ENCODE assay signal across 26 mouse cellular contexts in genomic region chr7:125887124-125887523, GRCm38 (mm10).
A peak's percentile ranks its signal among the peaks of the same experiment; 100 is the strongest.
DNase-seq lines count a peak whose midpoint lies in the region; ATAC-seq lines count a peak whose summit lies in the region.
"Had no signal": no experiment of that assay in that cellular context is flagged by ENCODE, and none has a peak within 500 bp of the region (broad histone marks: within the 10 kb centered on the region; RNA-seq: fewer than 3 reads in every experiment).

No protein-coding gene starts in this region.

- no peak overlapping the region for H3K4me2 ChIP-seq in midbrain, embryonic 11.5 days
- H3K4me2 ChIP-seq in midbrain, embryonic 15.5 days = no peak overlapping the region
- H3K4me2 ChIP-seq: forebrain, embryonic 15.5 days; heart, embryonic 15.5 days; limb, embryonic 12.5 days; liver, embryonic 11.5 days had no signal

- no peaks in the 10 kb centered on the region for H3K9me3 ChIP-seq in midbrain, embryonic 11.5 days (ENCODE audit: control insufficient read depth, low read length)
- no peaks in the 10 kb centered on the region for H3K9me3 ChIP-seq in midbrain, embryonic 15.5 days
- no peaks in the 10 kb centered on the region for H3K9me3 ChIP-seq in limb, embryonic 10.5 days (replicated peaks)
- H3K9me3 ChIP-seq: forebrain, embryonic 15.5 days; G1E; heart, embryonic 15.5 days; limb, embryonic 12.5 days had no signal

- peak; percentile 82 for DNase-seq in kidney, postnatal 10 days
- DNase-seq in kidney, adult 8-10 months = no peak
- peak; percentile 75 for DNase-seq in midbrain, embryonic 11.5 days (ENCODE audit: low spot score, missing footprints)
- no peak for DNase-seq in limb, embryonic 10.5 days (ENCODE audit: low spot score)
- DNase-seq in lung, postnatal 4 days = peak; percentile 23 to 72
- no peak for DNase-seq in adrenal gland, postnatal 36 days
- DNase-seq: adrenal gland, adult 2 months; B cell, adult 2 months; cerebellum, adult 11-12 months; cerebellum, postnatal 10 days; gastrocnemius, postnatal 25 days; heart, postnatal 4 days; liver, postnatal 0 days; thymus, adult 2 months had no signal

- no peak overlapping the region for H3K27ac ChIP-seq in midbrain, embryonic 11.5 days (ENCODE audit: low read depth, low read length)
- no peak overlapping the region for H3K27ac ChIP-seq in midbrain, embryonic 15.5 days
- peak overlapping the region; percentile 68 for H3K27ac ChIP-seq in limb, embryonic 10.5 days
- H3K27ac ChIP-seq: forebrain, embryonic 15.5 days; heart, embryonic 15.5 days; kidney, postnatal 0 days; layer of hippocampus, adult 2 months; limb, embryonic 12.5 days; stomach, postnatal 0 days had no signal

- no peak overlapping the region for H3K4me3 ChIP-seq in midbrain, embryonic 11.5 days (ENCODE audit: low read depth, low read length)
- H3K4me3 ChIP-seq in midbrain, embryonic 15.5 days = no peak overlapping the region
- H3K4me3 ChIP-seq in limb, embryonic 10.5 days = no peak overlapping the region
- H3K4me3 ChIP-seq: forebrain, embryonic 15.5 days; heart, embryonic 15.5 days; layer of hippocampus, adult 2 months; limb, embryonic 12.5 days; myocyte had no signal

- ATAC-seq in midbrain, embryonic 11.5 days (ENCODE audit: low FRiP score) = no peak
- ATAC-seq in midbrain, embryonic 15.5 days (replicated peaks) = no peak
- ATAC-seq: intestine, postnatal 0 days; liver, postnatal 0 days; Patski had no signal

- H3K36me3 ChIP-seq in midbrain, embryonic 11.5 days (ENCODE audit: control insufficient read depth, insufficient read depth, low read length) = no peaks in the 10 kb centered on the region
- no peaks in the 10 kb centered on the region for H3K36me3 ChIP-seq in midbrain, embryonic 15.5 days (replicated peaks)
- no peaks in the 10 kb centered on the region for H3K36me3 ChIP-seq in limb, embryonic 10.5 days
- H3K36me3 ChIP-seq: forebrain, embryonic 15.5 days; G1E; heart, embryonic 15.5 days; limb, embryonic 12.5 days had no signal

- no peaks in the 10 kb centered on the region for H3K27me3 ChIP-seq in midbrain, embryonic 11.5 days (ENCODE audit: control insufficient read depth, insufficient read depth, low read length)
- H3K27me3 ChIP-seq in midbrain, embryonic 15.5 days (replicated peaks) = no peaks in the 10 kb centered on the region
- H3K27me3 ChIP-seq in limb, embryonic 10.5 days (ENCODE audit: low read depth, poor library complexity, severe bottlenecking) = no peaks in the 10 kb centered on the region
- H3K27me3 ChIP-seq: forebrain, embryonic 15.5 days; heart, embryonic 15.5 days had no signal

- H3K9ac ChIP-seq in midbrain, embryonic 11.5 days (ENCODE audit: low read length) = no peak overlapping the region
- H3K9ac ChIP-seq in midbrain, embryonic 15.5 days = no peak overlapping the region
- H3K9ac ChIP-seq: forebrain, embryonic 15.5 days; heart, embryonic 15.5 days; limb, embryonic 12.5 days; liver, postnatal 0 days had no signal

- H3K4me1 ChIP-seq in midbrain, embryonic 11.5 days (ENCODE audit: control insufficient read depth, insufficient read depth, low read length) = peaks cover 2% of the 10 kb centered on the region; the same call in 1 of the 2 replicates
- peaks cover 19% of the 10 kb centered on the region for H3K4me1 ChIP-seq in midbrain, embryonic 15.5 days
- peaks cover 59% of the 10 kb centered on the region for H3K4me1 ChIP-seq in limb, embryonic 10.5 days

- WGBS in midbrain, embryonic 11.5 days = 61% methylated on average over 4 of the region's 4 CpGs
- 58% methylated on average over 4 of the region's 4 CpGs for WGBS in midbrain, embryonic 15.5 days
- WGBS in limb, embryonic 10.5 days = 27% methylated on average over 4 of the region's 4 CpGs

Comparison
In these comparisons a context has a peak if more than half of its experiments do, and no peak if none do; other contexts are left out.
1. DNase-seq: peak in kidney, postnatal 10 days (single experiment), midbrain, embryonic 11.5 days (single experiment) and lung, postnatal 4 days (2 of 2); none in kidney, adult 8-10 months (0 of 2), limb, embryonic 10.5 days (single experiment) and adrenal gland, postnatal 36 days (0 of 2).